Mouse (Mus musculus) limb, embryonic 10.5 days (tissue): Measurements from ENCODE around the gene Rps3. TPM values are rescaled to one million over a fixed set of nuclear protein-coding genes. Genes with fewer than 3 reads are reported as not detected.

Experiments
- DNase-seq: peaks from one replicate; pipeline ENCODE4 v3.0.0-alpha.2; 2017; ENCODE audit warnings: low spot score
- H3K27ac ChIP-seq: fragments of 300-500 bp; sonication (generic); 2 replicates; pipeline ENCODE4 v1.5.1; 2016; ENCODE audit warnings: mild to moderate bottlenecking
- H3K27me3 ChIP-seq: fragments of 300-500 bp; sonication (generic); 2 replicates; pipeline ENCODE4 v1.6.1; 2016; ENCODE audit warnings: low read depth, mild to moderate bottlenecking; ENCODE audit not compliant: poor library complexity, severe bottlenecking
- H3K36me3 ChIP-seq: fragments of 300-500 bp; sonication (generic); 2 replicates; pipeline ENCODE4 v1.6.1; 2016; ENCODE audit warnings: mild to moderate bottlenecking, moderate library complexity
- H3K4me1 ChIP-seq: fragments of 300-500 bp; sonication (generic); 2 replicates; pipeline ENCODE4 v1.6.1; 2016
- H3K4me3 ChIP-seq: fragments of 300-500 bp; sonication (generic); 2 replicates; pipeline ENCODE4 v1.5.1; 2016; ENCODE audit warnings: mild to moderate bottlenecking, moderate library complexity
- H3K9me3 ChIP-seq: fragments of 300-500 bp; sonication (generic); replicated peaks from 2 replicates; pipeline ENCODE4 v1.6.1; 2016; ENCODE audit warnings: mild to moderate bottlenecking
- WGBS: fragments of 180-500 bp; shearing (Covaris S2); methylation state at CpG from one replicate; pipeline ENCODE4 v1.1.7; 2016; 5-methylcytosine and 5-hydroxymethylcytosine counted together
- polyA plus RNA-seq: library from polyadenylated mRNA; unstranded; fragments of >200 nt; fragmentation: Nextera tagmentation; extraction: Ambion mirVana; gene quantifications from 2 replicates; pipeline ENCODE4 v1.2.1, GENCODE M21; 2016

The Rps3 gene
- polyA plus RNA-seq, 1 experiment from 2014 or later, result 745 TPM

DNA sequence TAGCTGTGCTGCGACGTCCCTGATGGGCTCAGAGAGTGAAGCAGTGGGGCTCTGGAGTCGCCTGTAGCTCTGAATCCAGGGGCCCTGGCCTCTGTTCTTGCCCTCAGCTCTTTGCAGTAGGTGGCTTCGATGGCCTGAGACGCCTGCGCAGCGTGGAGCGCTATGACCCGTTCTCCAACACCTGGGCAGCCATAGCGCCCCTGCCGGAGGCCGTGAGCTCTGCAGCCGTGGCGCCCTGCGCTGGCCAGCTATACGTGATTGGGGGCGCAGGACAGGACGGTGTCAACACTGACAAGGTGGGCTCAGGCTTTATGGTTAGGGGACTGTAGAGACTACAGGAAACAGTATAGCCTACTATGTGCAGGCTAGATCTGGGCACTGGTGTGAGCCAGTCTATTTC lies 12.0 kb downstream of the Rps3 start:
- DNase-seq, result no peak
- H3K9me3 ChIP-seq, result no peaks in the 10 kb centered on the region
- H3K4me1 ChIP-seq, result peaks cover 18% of the 10 kb centered on the region
- H3K4me3 ChIP-seq, result no peak overlapping the region
- WGBS, result 55% methylated on average over 18 of the region's 18 CpGs
- H3K27me3 ChIP-seq, result peaks cover 24% of the 10 kb centered on the region
- H3K27ac ChIP-seq, result no peak overlapping the region
- H3K36me3 ChIP-seq, result peaks cover 53% of the 10 kb centered on the region

- DNase-seq, result no peak
- H3K9me3 ChIP-seq, result no peaks in the 10 kb centered on the region
- peaks cover 25% of the 10 kb centered on the region for H3K4me1 ChIP-seq
- peaks cover 28% of the 10 kb centered on the region for H3K27me3 ChIP-seq
- H3K4me3 ChIP-seq, result no peak overlapping the region
- H3K36me3 ChIP-seq, result peaks cover 36% of the 10 kb centered on the region
- H3K27ac ChIP-seq, result no peak overlapping the region
- 86% methylated on average over 17 of the region's 17 CpGs for WGBS
Observed at GRCm38 (mm10) chr7:99469680-99470405, 13.7 kb downstream of the Rps3 start.

GRCm38 (mm10) chr7:99468283-99469132 lies 15.0 kb downstream of the Rps3 start:
- no peaks in the 10 kb centered on the region for H3K9me3 ChIP-seq
- 4% methylated on average over 141 of the region's 145 CpGs for WGBS
- peak; percentile 82 for DNase-seq
- peak overlapping the region; percentile 90 for H3K27ac ChIP-seq
- peaks cover 23% of the 10 kb centered on the region for H3K36me3 ChIP-seq
- H3K27me3 ChIP-seq, result peaks cover 28% of the 10 kb centered on the region
- H3K4me3 ChIP-seq, result peak overlapping the region; percentile 60
- peaks cover 25% of the 10 kb centered on the region for H3K4me1 ChIP-seq

DNA sequence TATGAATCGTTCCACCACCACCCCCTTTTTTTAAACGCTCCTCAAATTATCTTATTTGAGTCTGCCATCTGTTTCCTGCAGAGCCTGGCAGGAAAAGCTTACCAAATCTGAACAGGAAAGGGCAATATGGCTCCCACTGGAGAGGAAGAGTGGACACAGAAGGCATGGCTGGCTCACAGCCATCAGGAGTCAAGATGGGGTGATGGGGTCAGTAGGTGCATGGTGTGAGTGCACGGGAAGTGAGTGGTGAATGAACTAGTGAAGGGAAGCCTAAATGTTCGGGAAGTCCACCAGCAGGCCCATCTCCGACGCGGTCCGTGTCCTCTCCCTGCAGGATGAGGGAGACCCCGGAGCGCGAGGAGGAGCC lies 15.6 kb downstream of the Rps3 start:
- DNase-seq, result no peak
- WGBS, result 33% methylated on average over 8 of the region's 11 CpGs
- Histone ChIP-seq H3K27ac (peak overlapping the region; percentile 90), H3K36me3 (peaks cover 16% of the 10 kb centered on the region), H3K27me3 (peaks cover 28% of the 10 kb centered on the region), H3K9me3 (no peaks in the 10 kb centered on the region), H3K4me3 (peak overlapping the region; percentile 60), H3K4me1 (peaks cover 25% of the 10 kb centered on the region)

GRCm38 (mm10) chr7:99465811-99466210 lies 17.7 kb downstream of the Rps3 start, which contains the start of gene Klhl35:
Klhl35 (plus strand) TSS chr7:99466004.
- H3K27me3 ChIP-seq, result peaks cover 28% of the 10 kb centered on the region
- no peak for DNase-seq
- 0 out of 2 replicates have a peak, but pooled peaks cover under 1% of the 10 kb centered on the region for H3K36me3 ChIP-seq
- 26% methylated on average over 8 of the region's 8 CpGs for WGBS
- peak within 1 kb of the TSS; percentile 44; the same call in 1 of the 2 replicates for H3K27ac ChIP-seq
- peaks cover 25% of the 10 kb centered on the region for H3K4me1 ChIP-seq
- H3K9me3 ChIP-seq, result no peaks in the 10 kb centered on the region
- H3K4me3 ChIP-seq, result no peak within 1 kb of the TSS

- H3K27ac ChIP-seq, result no peak overlapping the region
- peaks cover 19% of the 10 kb centered on the region for H3K27me3 ChIP-seq
- H3K36me3 ChIP-seq, result 0 out of 2 replicates have a peak, but pooled peaks cover 8% of the 10 kb centered on the region
- no peaks in the 10 kb centered on the region for H3K9me3 ChIP-seq
- H3K4me1 ChIP-seq, result peaks cover 14% of the 10 kb centered on the region
- WGBS, result 75% methylated on average over 2 of the region's 2 CpGs
- no peak overlapping the region for H3K4me3 ChIP-seq
- no peak for DNase-seq
Observed at GRCm38 (mm10) chr7:99463120-99463519, 20.4 kb downstream of the Rps3 start.

DNA sequence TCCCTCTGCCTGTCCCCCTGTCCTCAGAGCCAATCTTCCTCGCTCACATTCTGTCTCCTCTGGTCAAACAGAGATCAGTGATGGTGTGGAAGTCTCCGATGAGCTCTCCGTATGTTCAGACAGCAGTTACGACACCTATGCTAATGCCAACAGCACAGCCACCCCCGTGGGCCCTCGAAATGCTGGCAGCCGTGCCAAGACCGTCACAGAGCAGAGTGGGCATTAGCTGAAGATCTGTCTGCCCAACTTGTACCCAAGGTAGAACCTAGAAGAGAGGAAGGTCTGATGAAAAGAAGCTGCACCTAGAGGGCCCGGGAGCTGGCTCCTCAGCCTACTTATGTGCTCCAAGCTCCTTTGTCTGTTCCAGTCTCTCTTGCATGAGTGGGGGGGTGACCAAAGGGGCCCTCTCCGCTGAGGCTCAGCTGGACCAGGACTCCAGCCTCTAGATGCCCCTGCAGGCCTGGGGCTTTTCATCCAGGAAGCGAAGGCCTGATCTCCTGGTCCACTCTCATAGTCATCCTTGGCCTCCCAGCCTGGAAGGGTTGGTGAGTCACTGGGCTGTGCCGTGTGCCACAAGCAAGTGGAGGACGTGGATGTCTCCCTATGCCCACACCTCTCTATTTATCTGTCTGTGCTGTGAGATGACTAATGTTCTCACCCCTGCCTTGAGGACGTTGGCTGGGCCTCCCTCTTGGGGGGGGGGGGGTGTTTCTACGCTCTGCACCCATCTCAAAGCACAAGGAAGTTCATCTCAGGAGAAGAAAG lies 23.5 kb downstream of the Rps3 start:
- no peaks in the 10 kb centered on the region for H3K9me3 ChIP-seq
- H3K27ac ChIP-seq, result no peak overlapping the region
- no peak overlapping the region for H3K4me3 ChIP-seq
- H3K27me3 ChIP-seq, result no peaks in the 10 kb centered on the region
- H3K4me1 ChIP-seq, result no peaks in the 10 kb centered on the region
- 0 out of 2 replicates have a peak, but pooled peaks cover 8% of the 10 kb centered on the region for H3K36me3 ChIP-seq
- WGBS, result 91% methylated on average over 15 of the region's 15 CpGs
- no peak for DNase-seq

DNA sequence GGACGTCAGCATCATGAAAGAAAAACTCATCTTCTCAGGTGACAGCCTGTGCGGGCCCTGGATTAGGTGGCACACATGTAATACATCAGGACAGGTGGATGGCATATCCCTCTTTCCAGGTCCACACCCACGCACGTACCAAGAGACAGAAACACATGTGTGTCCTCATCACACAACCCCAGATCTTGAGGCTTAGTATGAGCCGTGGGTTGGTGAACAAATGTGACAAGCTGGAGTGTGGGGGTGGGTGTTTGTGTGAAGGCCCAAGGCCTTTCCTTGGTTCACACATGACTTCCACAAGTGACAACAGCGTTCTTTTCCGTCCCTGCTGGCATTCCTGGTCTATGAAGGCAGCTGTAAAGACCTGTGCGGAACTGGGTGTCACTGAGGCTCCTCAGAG lies 24.7 kb downstream of the Rps3 start:
- H3K4me3 ChIP-seq, result no peak overlapping the region
- H3K27ac ChIP-seq, result no peak overlapping the region
- H3K27me3 ChIP-seq, result no peaks in the 10 kb centered on the region
- H3K4me1 ChIP-seq, result no peaks in the 10 kb centered on the region
- H3K36me3 ChIP-seq, result 0 out of 2 replicates have a peak, but pooled peaks cover 8% of the 10 kb centered on the region
- DNase-seq, result no peak
- H3K9me3 ChIP-seq, result no peaks in the 10 kb centered on the region
- WGBS, result 87% methylated on average over 8 of the region's 8 CpGs

DNA sequence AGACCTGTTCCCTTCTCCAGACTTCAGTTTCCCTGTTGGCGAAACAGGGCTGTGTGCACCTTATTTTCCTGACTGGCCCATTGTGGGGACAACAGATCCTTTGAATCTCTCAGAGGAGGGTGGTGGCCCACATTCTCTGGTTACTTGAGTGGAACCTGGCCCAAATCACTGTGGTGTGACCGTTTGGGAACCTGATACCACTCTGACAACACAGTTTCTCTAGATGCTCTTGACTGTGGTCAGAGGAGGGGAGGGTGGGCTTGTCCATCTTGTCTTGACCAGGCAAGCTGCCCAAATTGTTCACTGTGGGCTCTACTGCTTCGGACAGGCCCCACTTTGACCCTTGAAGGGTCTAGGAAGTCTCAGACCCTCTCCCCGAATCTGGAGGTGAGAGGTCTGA lies 29.5 kb downstream of the Rps3 start:
- Histone ChIP-seq H3K4me1 (no peaks in the 10 kb centered on the region), H3K4me3 (no peak overlapping the region), H3K9me3 (no peaks in the 10 kb centered on the region), H3K27me3 (no peaks in the 10 kb centered on the region), H3K27ac (0 out of 2 replicates have a peak overlapping the region, but pooled peaks have one; percentile 31), H3K36me3 (no peaks in the 10 kb centered on the region)
- 81% methylated on average over 4 of the region's 4 CpGs for WGBS
- no peak for DNase-seq

GRCm38 (mm10) chr7:99452859-99453258 lies 30.7 kb downstream of the Rps3 start:
- Histone ChIP-seq H3K27me3 (no peaks in the 10 kb centered on the region), H3K27ac (no peak overlapping the region), H3K4me1 (peaks cover 9% of the 10 kb centered on the region), H3K36me3 (no peaks in the 10 kb centered on the region), H3K9me3 (no peaks in the 10 kb centered on the region), H3K4me3 (no peak overlapping the region)
- DNase-seq, result no peak
- WGBS, result 85% methylated on average over 7 of the region's 7 CpGs

DNA sequence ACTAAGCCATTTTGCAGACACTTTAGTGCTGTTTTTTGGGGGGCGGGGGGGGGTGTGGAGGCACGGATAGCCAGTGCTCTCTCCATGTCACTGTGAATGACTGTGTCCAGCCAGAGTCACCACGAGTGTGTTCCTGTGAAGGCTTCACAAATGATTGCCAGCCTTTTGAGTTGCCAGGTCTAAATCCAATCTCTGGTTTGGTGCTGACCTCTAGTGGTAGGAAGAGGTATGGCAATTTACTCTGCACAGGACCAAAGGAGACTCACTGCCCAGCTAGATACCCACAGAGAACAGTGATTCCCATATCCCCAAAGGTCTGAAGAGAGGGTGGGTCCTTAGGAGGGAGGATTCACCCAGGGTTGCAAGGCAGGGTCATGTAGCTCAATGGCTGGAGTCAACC lies 32.8 kb downstream of the Rps3 start:
- H3K36me3 ChIP-seq, result no peaks in the 10 kb centered on the region
- H3K4me1 ChIP-seq, result peaks cover 15% of the 10 kb centered on the region
- WGBS, result 0% methylated on average over 3 of the region's 3 CpGs
- no peaks in the 10 kb centered on the region for H3K9me3 ChIP-seq
- no peak overlapping the region for H3K27ac ChIP-seq
- peak; percentile 71 for DNase-seq
- H3K4me3 ChIP-seq, result no peak overlapping the region
- H3K27me3 ChIP-seq, result no peaks in the 10 kb centered on the region

GRCm38 (mm10) chr7:99449751-99450150 lies 33.8 kb downstream of the Rps3 start:
- Histone ChIP-seq H3K27me3 (no peaks in the 10 kb centered on the region), H3K9me3 (no peaks in the 10 kb centered on the region), H3K27ac (no peak overlapping the region), H3K4me1 (peaks cover 15% of the 10 kb centered on the region), H3K4me3 (no peak overlapping the region), H3K36me3 (no peaks in the 10 kb centered on the region)
- DNase-seq, result no peak
- 73% methylated on average over 3 of the region's 3 CpGs for WGBS
